Mouse (Mus musculus) myocyte (in vitro differentiated cells): ENCODE results near the gene Hpcal1.

Experiments used
- CEBPB ChIP-seq: IDR thresholded peaks from 2 replicates; pipeline ENCODE4 v1.6.1; 2011; ENCODE audit warnings: mild to moderate bottlenecking, moderate library complexity; ENCODE audit not compliant: poor library complexity, insufficient read depth, severe bottlenecking
- E2F4 ChIP-seq: IDR thresholded peaks from one replicate; pipeline ENCODE4 v1.6.1; 2011; ENCODE audit warnings: mild to moderate bottlenecking, control low read depth, moderate library complexity; ENCODE audit not compliant: insufficient read depth
- MAX ChIP-seq: IDR thresholded peaks from one replicate; pipeline ENCODE4 v1.6.1; 2011; ENCODE audit warnings: low read depth, mild to moderate bottlenecking, control low read depth
- MYOD1 ChIP-seq, 3 experiments: IDR thresholded peaks; one replicate each; pipeline ENCODE4 v1.6.1; 2011; ENCODE audit warnings: control low read depth in 2 of 3, low read depth in 2 of 3, mild to moderate bottlenecking in 2 of 3, moderate library complexity in 1 of 3; ENCODE audit not compliant: insufficient read length in 2 of 3, control insufficient read depth in 1 of 3
- MYOG ChIP-seq, 3 experiments: IDR thresholded peaks; one replicate each; pipeline ENCODE4 v1.6.1; 2011; ENCODE audit warnings: control low read depth in 2 of 3, low read depth in 2 of 3, mild to moderate bottlenecking in 2 of 3; ENCODE audit not compliant: insufficient read length in 2 of 3, control insufficient read depth in 1 of 3, insufficient read depth in 1 of 3
- POLR2A ChIP-seq: IDR thresholded peaks from one replicate; pipeline ENCODE4 v1.6.1; 2011; ENCODE audit warnings: low read depth, mild to moderate bottlenecking, control low read depth, moderate library complexity; ENCODE audit not compliant: insufficient read length
- POLR2AphosphoS2 ChIP-seq: IDR thresholded peaks from one replicate; pipeline ENCODE4 v1.6.1; 2011; ENCODE audit warnings: low read depth, control low read depth; ENCODE audit not compliant: insufficient read length
- REST ChIP-seq: IDR thresholded peaks from one replicate; pipeline ENCODE4 v1.6.1; 2011; ENCODE audit warnings: mild to moderate bottlenecking, control low read depth, moderate library complexity; ENCODE audit not compliant: insufficient read depth, insufficient read length
- SRF ChIP-seq: IDR thresholded peaks from one replicate; pipeline ENCODE4 v1.6.1; 2011; ENCODE audit warnings: low read depth; ENCODE audit not compliant: control insufficient read depth, insufficient read length
- TCF12 ChIP-seq: IDR thresholded peaks from one replicate; pipeline ENCODE4 v1.6.1; 2011; ENCODE audit warnings: mild to moderate bottlenecking, control low read depth; ENCODE audit not compliant: poor library complexity, insufficient read depth, severe bottlenecking
- TCF3 ChIP-seq: IDR thresholded peaks from one replicate; pipeline ENCODE4 v1.6.1; 2011; ENCODE audit warnings: low read depth, control low read depth; ENCODE audit not compliant: insufficient read length
- USF1 ChIP-seq: IDR thresholded peaks from one replicate; pipeline ENCODE4 v1.6.1; 2011; ENCODE audit warnings: low read depth, mild to moderate bottlenecking, control low read depth, moderate library complexity

DNA sequence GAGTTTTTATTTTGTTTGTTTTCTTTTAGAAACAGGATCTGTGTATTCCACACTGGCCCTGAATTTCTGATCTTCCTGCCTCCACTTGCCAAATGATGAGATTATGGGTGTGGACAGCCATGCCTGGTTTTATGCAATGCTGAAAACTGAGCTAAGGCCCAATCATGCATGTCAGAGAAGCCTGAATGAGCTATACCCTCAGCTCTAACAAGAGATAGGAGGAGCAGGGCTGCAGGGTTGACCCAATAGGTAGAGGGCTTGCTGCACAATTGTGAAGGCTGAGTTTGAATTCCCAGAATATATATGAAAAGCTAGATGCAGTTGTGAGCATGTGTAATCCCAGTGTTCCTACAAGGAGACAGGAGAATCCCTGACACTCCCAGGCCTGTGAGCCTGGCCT is 72.4 kb downstream of the Hpcal1 start:
- TF ChIP-seq POLR2A (no peak), SRF (no peak), MAX (no peak), TCF12 (no peak), USF1 (no peak), E2F4 (no peak), MYOD1 (IDR thresholded peaks at IDR 0.05; ENCODE audit: control insufficient read depth in 1 of 3, insufficient read length in 2 of 3, low read depth in 2 of 3) (no peak), TCF3 (no peak), REST (no peak), MYOG (IDR thresholded peaks at IDR 0.05; ENCODE audit: control insufficient read depth in 1 of 3, insufficient read depth in 1 of 3, insufficient read length in 2 of 3, low read depth in 2 of 3) (no peak), CEBPB (no peak), POLR2AphosphoS2 (no peak)
